Mouse (Mus musculus) R1 (cell line): ENCODE data around the gene Naaladl1.

Experiments used
- DNase-seq: peaks from one replicate; pipeline ENCODE4 v3.0.0-alpha.2; 2018; ENCODE audit warnings: low read depth, low spot score

Gene Naaladl1

GRCm38 (mm10) chr19:6082156-6082555, 23.4 kb upstream of the Naaladl1 start, which contains the start of gene Gm28374:
Gene Gm28374 (minus strand): TSS chr19:6082256.
- no peak for DNase-seq

GRCm38 (mm10) chr19:6084478-6085248, 20.9 kb upstream of the Naaladl1 start, which contains the start of the genes Zfpl1 and Cdca5:
Gene Zfpl1 (minus strand): TSS chr19:6084956.
Gene Cdca5 (plus strand): TSS chr19:6084983.
- peak; percentile 99 for DNase-seq

GRCm38 (mm10) chr19:6085417-6085879, 20.1 kb upstream of the Naaladl1 start:
- DNase-seq: peak; percentile 99

- DNase-seq: peak; percentile 53
These were observed 16.7 kb upstream of the Naaladl1 start for GRCm38 (mm10) chr19:6088841-6089240.

- DNase-seq: no peak
These were observed 11.5 kb upstream of the Naaladl1 start, which contains the start of gene AC131692.1 for GRCm38 (mm10) chr19:6094119-6094518. Gene AC131692.1 (plus strand): TSS chr19:6094419.

- no peak for DNase-seq
These were observed 7.7 kb upstream of the Naaladl1 start for GRCm38 (mm10) chr19:6097847-6098246.

- no peak for DNase-seq
These were observed 4.4 kb upstream of the Naaladl1 start for GRCm38 (mm10) chr19:6101186-6101585.

GRCm38 (mm10) chr19:6102169-6102853, 3.3 kb upstream of the Naaladl1 start:
- DNase-seq: no peak

GRCm38 (mm10) chr19:6104476-6104875, 1.1 kb upstream of the Naaladl1 start:
- DNase-seq: no peak

- no peak for DNase-seq
These were observed 7.5 kb downstream of the Naaladl1 start for GRCm38 (mm10) chr19:6113116-6113515.

- DNase-seq: no peak
These were observed 10.7 kb downstream of the Naaladl1 start for GRCm38 (mm10) chr19:6116113-6116850.

GRCm38 (mm10) chr19:6117346-6117985, 11.9 kb downstream of the Naaladl1 start:
- peak; percentile 20 for DNase-seq

GRCm38 (mm10) chr19:6117986-6118676, 12.5 kb downstream of the Naaladl1 start, which contains the start of gene Sac3d1:
Gene Sac3d1 (minus strand): TSS chr19:6118650.
- peak; percentile 97 for DNase-seq

GRCm38 (mm10) chr19:6118677-6119185, 13.1 kb downstream of the Naaladl1 start:
- no peak for DNase-seq

GRCm38 (mm10) chr19:6121761-6122160, 16.2 kb downstream of the Naaladl1 start:
- DNase-seq: peak; percentile 58

- no peak for DNase-seq
These were observed 17.7 kb downstream of the Naaladl1 start for GRCm38 (mm10) chr19:6123330-6123729.

- DNase-seq: no peak
These were observed 19.3 kb downstream of the Naaladl1 start for GRCm38 (mm10) chr19:6124898-6125297.

- peak; percentile 87 for DNase-seq
These were observed 20.7 kb downstream of the Naaladl1 start for GRCm38 (mm10) chr19:6126289-6126688.

GRCm38 (mm10) chr19:6126789-6127580, 21.4 kb downstream of the Naaladl1 start:
- no peak for DNase-seq
